Mouse (Mus musculus) stomach, embryonic 16.5 days (tissue): ENCODE results near the gene Bahcc1. TPM values are rescaled to one million over a fixed set of nuclear protein-coding genes. Genes with fewer than 3 reads are reported as not detected.

ENCODE experiments used
- ATAC-seq: fragments of 200-750 bp; cut with Nextera tagmentation; 2 replicates; pipeline ENCODE4 v1.8.0; 2017; ENCODE audit warnings: moderate number of reproducible peaks, moderate TSS enrichment; ENCODE audit not compliant: insufficient read depth, low FRiP score
- H3K27ac ChIP-seq: fragments of 300-500 bp; sonication (generic); 2 replicates; pipeline ENCODE4 v1.5.1; 2014; ENCODE audit warnings: low read length
- H3K27me3 ChIP-seq: fragments of 300-500 bp; sonication (generic); 2 replicates; pipeline ENCODE4 v1.6.1; 2014; ENCODE audit warnings: low read length, control low read depth, mixed read lengths; ENCODE audit not compliant: control insufficient read depth, insufficient read depth
- H3K36me3 ChIP-seq: fragments of 300-500 bp; sonication (generic); 2 replicates; pipeline ENCODE4 v1.6.1; 2014; ENCODE audit warnings: low read length; ENCODE audit not compliant: control insufficient read depth, insufficient read depth
- H3K4me1 ChIP-seq: fragments of 300-500 bp; sonication (generic); 2 replicates; pipeline ENCODE4 v1.6.1; 2014; ENCODE audit warnings: low read length, control low read depth, mixed read lengths; ENCODE audit not compliant: control insufficient read depth, insufficient read depth
- H3K4me2 ChIP-seq: fragments of 300-500 bp; sonication (generic); 2 replicates; pipeline ENCODE4 v1.6.1; 2014; ENCODE audit warnings: low read depth, low read length, mixed read lengths
- H3K4me3 ChIP-seq: fragments of 300-500 bp; sonication (generic); replicated peaks from 2 replicates; pipeline ENCODE4 v1.5.1; 2014; ENCODE audit warnings: mild to moderate bottlenecking, low read length
- H3K9ac ChIP-seq: fragments of 300-500 bp; sonication (generic); 2 replicates; pipeline ENCODE4 v1.6.1; 2014; ENCODE audit warnings: low read length
- H3K9me3 ChIP-seq: fragments of 300-500 bp; sonication (generic); replicated peaks from 2 replicates; pipeline ENCODE4 v1.6.1; 2016; ENCODE audit warnings: low read length, control low read depth; ENCODE audit not compliant: control insufficient read depth
- WGBS: fragments of 180-500 bp; shearing (Covaris S2); extraction: QIAGEN DNeasy Blood & Tissue Kit; methylation state at CpG from one replicate; pipeline ENCODE4 v1.1.7; 2014; 5-methylcytosine and 5-hydroxymethylcytosine counted together
- polyA plus RNA-seq: library from polyadenylated mRNA; unstranded; fragments of >200 nt; fragmentation: Nextera tagmentation; extraction: Ambion mirVana; gene quantifications from 2 replicates; pipeline ENCODE4 v1.2.1, GENCODE M21; 2015

Gene Bahcc1
- polyA plus RNA-seq, 1 experiment from 2014 or later: 4.5 TPM

DNA sequence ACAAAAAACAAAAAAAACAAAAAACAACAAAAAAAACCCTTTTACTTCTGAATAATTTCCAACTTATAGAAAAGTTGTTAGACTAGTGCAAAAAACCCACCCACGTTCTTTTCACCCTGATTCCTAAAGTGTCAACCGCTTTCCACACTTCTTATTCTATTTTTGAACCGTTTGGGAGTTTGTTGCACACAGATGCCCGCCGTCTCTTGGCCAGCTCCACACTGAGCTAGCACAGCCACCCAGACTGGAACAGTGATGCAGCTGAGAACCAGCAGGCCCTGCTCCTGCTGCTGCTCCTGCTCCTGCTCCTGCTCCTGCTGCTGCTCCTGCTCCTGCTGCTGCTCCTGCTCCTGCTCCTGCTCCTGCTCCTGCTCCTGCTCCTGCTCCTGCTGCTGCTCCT, 28.5 kb upstream of the Bahcc1 start:
- Histone ChIP-seq H3K27ac (no peak overlapping the region), H3K27me3 (no peaks in the 10 kb centered on the region), H3K4me2 (no peak overlapping the region), H3K9ac (no peak overlapping the region), H3K36me3 (no peaks in the 10 kb centered on the region), H3K4me1 (peaks cover 15% of the 10 kb centered on the region), H3K9me3 (no peaks in the 10 kb centered on the region), H3K4me3 (no peak overlapping the region)
- ATAC-seq: no peak
- WGBS: 89% methylated on average over 5 of the region's 5 CpGs

- Histone ChIP-seq H3K36me3 (no peaks in the 10 kb centered on the region), H3K4me2 (no peak overlapping the region), H3K27ac (peak overlapping the region; percentile 87), H3K4me1 (peaks cover 14% of the 10 kb centered on the region), H3K9me3 (no peaks in the 10 kb centered on the region), H3K27me3 (no peaks in the 10 kb centered on the region), H3K9ac (no peak overlapping the region), H3K4me3 (no peak overlapping the region)
- ATAC-seq: no peak
- WGBS: 52% methylated on average over 9 of the region's 9 CpGs
Measured at GRCm38 (mm10) chr11:120206069-120206668, 26.6 kb upstream of the Bahcc1 start.

DNA sequence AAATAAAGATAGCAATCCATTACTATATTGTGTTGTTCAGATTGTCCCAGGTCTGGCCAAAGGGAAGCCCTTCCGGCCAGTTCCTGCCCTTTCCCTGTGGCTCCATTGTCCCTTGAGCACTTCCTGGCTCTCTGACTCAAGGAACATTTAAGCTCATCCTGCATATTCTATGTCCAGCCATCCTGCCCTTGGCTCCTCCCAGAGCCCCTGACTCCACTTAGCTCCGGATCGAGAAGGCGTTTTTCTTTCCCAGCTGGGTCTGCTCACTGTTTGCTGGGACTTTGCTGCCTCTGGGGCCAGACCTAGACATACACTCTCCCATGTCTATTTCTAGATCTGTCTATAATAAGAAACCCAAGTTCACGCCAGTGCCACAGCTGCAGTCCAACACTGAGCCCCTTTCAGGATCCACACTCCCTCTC, 26.1 kb upstream of the Bahcc1 start:
- no peaks in the 10 kb centered on the region for H3K36me3 ChIP-seq
- H3K4me1 ChIP-seq: peaks cover 14% of the 10 kb centered on the region
- H3K9ac ChIP-seq: peak overlapping the region; percentile 17; the same call in 1 of the 2 replicates
- no peaks in the 10 kb centered on the region for H3K9me3 ChIP-seq
- peak; percentile 81 for ATAC-seq
- no peak overlapping the region for H3K4me2 ChIP-seq
- peak overlapping the region; percentile 87 for H3K27ac ChIP-seq
- 24% methylated on average over 5 of the region's 5 CpGs for WGBS
- no peak overlapping the region for H3K4me3 ChIP-seq
- no peaks in the 10 kb centered on the region for H3K27me3 ChIP-seq

DNA sequence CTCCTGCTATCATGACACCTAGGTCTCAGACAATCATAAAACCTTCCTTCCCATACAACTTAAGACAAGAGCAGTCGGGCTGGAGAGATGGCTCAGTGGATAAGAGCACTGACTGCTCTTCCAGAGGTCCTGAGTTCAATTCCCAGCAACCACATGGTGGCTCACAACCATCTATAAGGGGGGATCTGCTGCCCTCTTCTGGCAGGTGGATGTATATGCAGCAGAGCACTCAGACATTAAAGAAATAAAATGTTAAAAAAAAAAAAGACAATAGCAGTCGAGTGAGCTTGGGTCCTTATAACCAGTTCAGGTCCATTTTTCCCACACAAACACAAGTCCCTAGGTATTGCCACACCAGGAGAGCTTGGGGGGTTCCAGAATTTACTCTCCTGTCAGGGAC, 23.9 kb upstream of the Bahcc1 start:
- H3K27me3 ChIP-seq: no peaks in the 10 kb centered on the region
- no peaks in the 10 kb centered on the region for H3K36me3 ChIP-seq
- WGBS: 69% methylated on average over 2 of the region's 2 CpGs
- no peak overlapping the region for H3K27ac ChIP-seq
- H3K9me3 ChIP-seq: peaks cover 3% of the 10 kb centered on the region; the same call in 1 of the 2 replicates
- H3K9ac ChIP-seq: no peak overlapping the region
- no peak overlapping the region for H3K4me3 ChIP-seq
- no peak for ATAC-seq
- no peak overlapping the region for H3K4me2 ChIP-seq
- peaks cover 14% of the 10 kb centered on the region for H3K4me1 ChIP-seq

GRCm38 (mm10) chr11:120209462-120209861, 23.3 kb upstream of the Bahcc1 start:
- no peaks in the 10 kb centered on the region for H3K36me3 ChIP-seq
- no peak for ATAC-seq
- no peaks in the 10 kb centered on the region for H3K27me3 ChIP-seq
- no peak overlapping the region for H3K4me2 ChIP-seq
- peaks cover 14% of the 10 kb centered on the region for H3K4me1 ChIP-seq
- WGBS: 52% methylated on average over 8 of the region's 8 CpGs
- H3K27ac ChIP-seq: no peak overlapping the region
- H3K9me3 ChIP-seq: peaks cover 5% of the 10 kb centered on the region; the same call in 1 of the 2 replicates
- H3K9ac ChIP-seq: no peak overlapping the region
- no peak overlapping the region for H3K4me3 ChIP-seq

DNA sequence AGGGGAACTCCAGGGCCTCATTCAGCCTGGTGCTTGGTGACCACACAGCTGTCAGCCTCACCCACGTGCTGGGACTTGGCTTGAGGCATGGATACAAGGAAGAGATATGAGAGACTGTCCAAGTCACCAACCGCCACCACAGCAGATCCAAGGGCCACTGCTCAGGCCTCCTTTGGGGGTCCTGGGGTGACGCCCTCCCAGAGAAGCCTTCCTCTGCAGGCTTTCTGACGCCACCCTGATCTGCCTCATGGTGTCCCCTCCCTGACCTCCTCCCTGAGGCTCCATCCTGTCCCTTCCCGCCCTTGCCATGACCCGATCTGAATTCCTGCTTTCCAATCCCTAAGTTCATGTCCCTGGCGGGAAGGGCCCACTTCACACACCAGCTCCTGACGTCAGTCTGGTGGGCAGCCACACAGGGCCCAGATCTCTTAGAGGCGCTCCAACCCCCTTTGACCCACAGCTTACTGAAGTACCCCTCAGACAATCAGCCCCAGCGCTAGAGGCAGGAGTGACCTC, 17.0 kb upstream of the Bahcc1 start:
- Histone ChIP-seq H3K9ac (no peak overlapping the region; the same call in 1 of the 2 replicates), H3K4me1 (peaks cover 21% of the 10 kb centered on the region), H3K9me3 (peaks cover 5% of the 10 kb centered on the region; the same call in 1 of the 2 replicates), H3K27ac (peak overlapping the region; percentile 85), H3K4me3 (no peak overlapping the region), H3K36me3 (no peaks in the 10 kb centered on the region), H3K27me3 (no peaks in the 10 kb centered on the region), H3K4me2 (no peak overlapping the region)
- WGBS: 52% methylated on average over 10 of the region's 10 CpGs
- peak; percentile 26; the same call in 1 of the 2 replicates for ATAC-seq

DNA sequence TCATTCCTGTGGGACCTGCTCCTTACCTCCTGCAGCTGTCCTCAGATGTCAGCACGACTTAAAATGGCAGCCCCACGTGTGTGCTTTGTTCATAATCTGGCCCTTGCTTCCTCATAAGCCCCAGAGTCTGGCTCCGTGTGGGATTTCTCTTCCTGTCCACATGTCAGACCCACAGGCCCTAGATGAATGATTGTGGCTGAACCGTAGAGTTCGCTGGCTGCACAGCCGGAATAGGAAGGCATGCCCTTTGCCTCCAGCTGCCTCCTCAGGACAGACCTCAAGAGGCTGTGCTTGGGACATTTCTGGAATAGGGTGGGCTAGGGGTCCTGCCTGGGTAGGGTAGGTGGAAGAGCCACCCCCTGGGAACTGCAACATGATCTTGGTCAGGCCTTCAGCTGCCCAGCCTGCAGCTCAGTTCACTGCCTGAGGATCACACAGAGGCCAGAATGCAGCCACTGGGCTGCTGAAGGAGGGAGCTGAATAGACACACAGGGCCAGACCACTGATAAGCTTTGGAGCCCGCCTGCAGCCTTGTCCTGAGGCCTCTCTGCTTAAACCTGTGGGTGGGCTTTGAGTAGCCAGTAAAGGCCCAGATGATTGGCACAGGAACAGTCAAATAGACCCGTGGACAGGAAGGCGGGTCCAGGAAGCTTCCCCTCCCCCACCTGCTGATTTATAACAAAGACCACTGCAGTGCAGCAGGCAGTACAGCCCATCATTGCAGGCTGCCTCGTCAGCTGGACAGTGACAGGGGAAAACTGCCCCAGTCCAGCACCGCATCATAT, 16.0 kb upstream of the Bahcc1 start:
- peak overlapping the region; percentile 40; the same call in 1 of the 2 replicates for H3K9ac ChIP-seq
- H3K4me2 ChIP-seq: no peak overlapping the region
- H3K27ac ChIP-seq: peak overlapping the region; percentile 85
- H3K4me1 ChIP-seq: peaks cover 21% of the 10 kb centered on the region
- WGBS: 22% methylated on average over 11 of the region's 11 CpGs
- peak; percentile 35; the same call in 1 of the 2 replicates for ATAC-seq
- no peaks in the 10 kb centered on the region for H3K27me3 ChIP-seq
- H3K4me3 ChIP-seq: no peak overlapping the region
- peaks cover 5% of the 10 kb centered on the region; the same call in 1 of the 2 replicates for H3K9me3 ChIP-seq
- no peaks in the 10 kb centered on the region for H3K36me3 ChIP-seq

DNA sequence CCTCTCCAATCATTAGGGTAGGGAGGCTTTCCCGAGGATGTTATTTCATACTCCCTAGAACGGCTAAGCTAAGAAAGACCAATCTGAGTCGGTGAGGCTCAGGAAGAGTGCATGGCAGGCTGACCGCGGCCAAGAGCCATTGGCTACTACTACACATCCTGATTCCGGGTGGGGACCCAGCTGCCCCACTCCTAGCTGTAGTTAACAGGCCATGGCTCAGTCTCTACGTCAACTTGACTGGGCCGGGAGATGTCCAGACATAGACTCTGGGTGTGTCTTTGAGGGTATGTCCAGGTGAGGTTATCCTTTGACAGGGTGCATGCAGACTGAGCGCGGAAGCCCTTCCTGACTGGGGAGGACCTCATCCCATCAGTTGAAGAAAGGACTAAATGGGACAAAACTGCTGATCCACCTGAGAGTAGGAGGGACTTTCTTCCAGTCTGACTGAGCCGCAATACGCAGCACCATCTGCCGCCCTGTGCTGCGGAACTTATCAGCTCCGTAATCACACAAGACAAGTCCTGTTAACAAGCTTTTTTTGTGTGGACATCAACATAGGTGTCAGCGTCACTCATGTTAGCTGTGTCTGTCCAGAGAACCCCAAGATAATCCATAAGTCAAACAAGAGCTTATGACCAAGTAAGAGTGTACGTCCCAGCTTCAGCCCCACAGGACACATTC, 14.4 kb upstream of the Bahcc1 start:
- H3K9ac ChIP-seq: no peak overlapping the region; the same call in 1 of the 2 replicates
- no peaks in the 10 kb centered on the region for H3K36me3 ChIP-seq
- H3K9me3 ChIP-seq: peaks cover 5% of the 10 kb centered on the region; the same call in 1 of the 2 replicates
- no peaks in the 10 kb centered on the region for H3K27me3 ChIP-seq
- no peak overlapping the region for H3K4me3 ChIP-seq
- no peak for ATAC-seq
- H3K27ac ChIP-seq: 0 out of 2 replicates have a peak overlapping the region, but pooled peaks have one; percentile 26
- peaks cover 21% of the 10 kb centered on the region for H3K4me1 ChIP-seq
- H3K4me2 ChIP-seq: no peak overlapping the region
- WGBS: 78% methylated on average over 17 of the region's 17 CpGs
